Mouse (Mus musculus): ENCODE results near the gene Kat2b.
A peak's percentile ranks its signal among the peaks of the same experiment; 100 is the strongest.
"Not testable (repeated sequence)": the region's sequence is repeated elsewhere in the genome, so short reads cannot be mapped to it uniquely, and the experiment has no call there.

Kat2b gene

GRCm38 (mm10) chr17:53566161-53566918, at the start of gene Kat2b:
Kat2b (plus strand) TSS chr17:53566861.
- DNase-seq (ENCODE audit: low read depth in 1 of 2, low spot score in 2 of 2) = no peak

- DNase-seq (ENCODE audit: low read depth in 1 of 2, low spot score in 2 of 2) = no peak
These were observed 47.3 kb upstream of the Kat2b start for GRCm38 (mm10) chr17:53519364-53519763.

- DNase-seq (ENCODE audit: low read depth in 1 of 2, low spot score in 2 of 2) = no peak
These were observed 46.2 kb upstream of the Kat2b start for GRCm38 (mm10) chr17:53520509-53520908.

GRCm38 (mm10) chr17:53528034-53528433, 38.6 kb upstream of the Kat2b start:
- DNase-seq (ENCODE audit: low read depth in 1 of 2, low spot score in 2 of 2) = no peak

- no peak for DNase-seq (ENCODE audit: low read depth in 1 of 2, low spot score in 2 of 2)
These were observed 35.5 kb upstream of the Kat2b start for GRCm38 (mm10) chr17:53531160-53531559.

GRCm38 (mm10) chr17:53532425-53532824, 34.2 kb upstream of the Kat2b start:
- DNase-seq (ENCODE audit: low read depth in 1 of 2, low spot score in 2 of 2) = no peak

- DNase-seq (ENCODE audit: low read depth in 1 of 2, low spot score in 2 of 2) = not testable (repeated sequence)
These were observed 27.3 kb upstream of the Kat2b start, which contains the start of gene Pp2d1 for GRCm38 (mm10) chr17:53539351-53539750. Pp2d1 (minus strand) TSS chr17:53539451.

- no peak for DNase-seq (ENCODE audit: low read depth in 1 of 2, low spot score in 2 of 2)
These were observed 24.1 kb upstream of the Kat2b start for GRCm38 (mm10) chr17:53542536-53542935.

GRCm38 (mm10) chr17:53543591-53544324, 22.9 kb upstream of the Kat2b start:
- DNase-seq (ENCODE audit: low read depth in 1 of 2, low spot score in 2 of 2) = no peak

- no peak for DNase-seq (ENCODE audit: low read depth in 1 of 2, low spot score in 2 of 2)
These were observed 15.1 kb upstream of the Kat2b start for GRCm38 (mm10) chr17:53551306-53552299.

- DNase-seq (ENCODE audit: low read depth in 1 of 2, low spot score in 2 of 2) = no peak
These were observed 12.6 kb upstream of the Kat2b start for GRCm38 (mm10) chr17:53554088-53554487.

GRCm38 (mm10) chr17:53554813-53555212, 11.8 kb upstream of the Kat2b start:
- DNase-seq (ENCODE audit: low read depth in 1 of 2, low spot score in 2 of 2) = no peak

- DNase-seq (ENCODE audit: low read depth in 1 of 2, low spot score in 2 of 2) = no peak
These were observed 9.2 kb upstream of the Kat2b start for GRCm38 (mm10) chr17:53557443-53557842.

GRCm38 (mm10) chr17:53559646-53560045, 7.0 kb upstream of the Kat2b start:
- no peak for DNase-seq (ENCODE audit: low read depth in 1 of 2, low spot score in 2 of 2)

- DNase-seq (ENCODE audit: low read depth in 1 of 2, low spot score in 2 of 2) = no peak
These were observed 5.1 kb upstream of the Kat2b start for GRCm38 (mm10) chr17:53561458-53562029.

GRCm38 (mm10) chr17:53564837-53565236, 1.8 kb upstream of the Kat2b start:
- DNase-seq (ENCODE audit: low read depth in 1 of 2, low spot score in 2 of 2) = no peak

GRCm38 (mm10) chr17:53566919-53567345, 271 bp downstream of the Kat2b start:
- DNase-seq (ENCODE audit: low read depth in 1 of 2, low spot score in 2 of 2) = peak; percentile 42 to 74

GRCm38 (mm10) chr17:53567346-53568101, 863 bp downstream of the Kat2b start:
- peak in 1 of 2 experiments; percentile 2 for DNase-seq (ENCODE audit: low read depth in 1 of 2, low spot score in 2 of 2)

GRCm38 (mm10) chr17:53568118-53568517, 1.5 kb downstream of the Kat2b start:
- DNase-seq (ENCODE audit: low read depth in 1 of 2, low spot score in 2 of 2) = peak; percentile 16 to 29

Measured in monocyte, adult 2 months (primary cell).